10 mouse cellular contexts compared by ENCODE assay signal in genomic region chr14:23791261-23791691, GRCm38 (mm10).
DNase-seq lines count a peak whose midpoint lies in the region; ATAC-seq and TF ChIP-seq lines count a peak whose summit lies in the region.
"Had no signal": no experiment of that assay in that cellular context is flagged by ENCODE, and none has a peak within 500 bp of the region (broad histone marks: within the 10 kb centered on the region; RNA-seq: fewer than 3 reads in every experiment).

No protein-coding gene starts in this region.

- H3K27ac ChIP-seq in midbrain, embryonic 11.5 days (ENCODE audit: low read depth, low read length), result no peak overlapping the region
- no peak overlapping the region for H3K27ac ChIP-seq in midbrain, embryonic 13.5 days
- no peak overlapping the region for H3K27ac ChIP-seq in lung, embryonic 14.5 days (ENCODE audit: low read depth)
- H3K27ac ChIP-seq: neural tube, embryonic 13.5 days had no signal

- H3K4me3 ChIP-seq in midbrain, embryonic 11.5 days (ENCODE audit: low read depth, low read length), result no peak overlapping the region
- H3K4me3 ChIP-seq in midbrain, embryonic 13.5 days (replicated peaks), result no peak overlapping the region
- H3K4me3 ChIP-seq in lung, embryonic 14.5 days (ENCODE audit: low read depth, low read length), result no peak overlapping the region
- H3K4me3 ChIP-seq: erythroblast, embryonic 14.5 days; neural tube, embryonic 13.5 days had no signal

- no peaks in the 10 kb centered on the region for H3K27me3 ChIP-seq in midbrain, embryonic 11.5 days (ENCODE audit: control insufficient read depth, insufficient read depth, low read length)
- H3K27me3 ChIP-seq in midbrain, embryonic 13.5 days, result no peaks in the 10 kb centered on the region
- H3K27me3 ChIP-seq in lung, embryonic 14.5 days (ENCODE audit: insufficient read depth, low read length), result no peaks in the 10 kb centered on the region
- H3K27me3 ChIP-seq: neural tube, embryonic 13.5 days had no signal

- 54% methylated on average over 13 of the region's 13 CpGs for WGBS in midbrain, embryonic 11.5 days
- 56% methylated on average over 13 of the region's 13 CpGs for WGBS in midbrain, embryonic 13.5 days
- 50% methylated on average over 13 of the region's 13 CpGs for WGBS in lung, embryonic 14.5 days

- no peak for ATAC-seq in midbrain, embryonic 11.5 days (ENCODE audit: low FRiP score)
- ATAC-seq in midbrain, embryonic 13.5 days, result no peak
- ATAC-seq in lung, embryonic 14.5 days (ENCODE audit: insufficient read depth), result no peak
- ATAC-seq in monocyte, adult 5-6 weeks (replicated peaks; ENCODE audit: insufficient number of reproducible peaks, low FRiP score, low TSS enrichment, poor library complexity, severe bottlenecking), result no peak

- no peaks in the 10 kb centered on the region for H3K36me3 ChIP-seq in midbrain, embryonic 11.5 days (ENCODE audit: control insufficient read depth, insufficient read depth, low read length)
- no peaks in the 10 kb centered on the region for H3K36me3 ChIP-seq in midbrain, embryonic 13.5 days
- H3K36me3 ChIP-seq in lung, embryonic 14.5 days (ENCODE audit: insufficient read depth), result no peaks in the 10 kb centered on the region
- H3K36me3 ChIP-seq: neural tube, embryonic 13.5 days had no signal

- H3K4me1 ChIP-seq in midbrain, embryonic 11.5 days (ENCODE audit: control insufficient read depth, insufficient read depth, low read length), result no peaks in the 10 kb centered on the region
- 0 out of 2 replicates have a peak, but pooled peaks cover 4% of the 10 kb centered on the region for H3K4me1 ChIP-seq in midbrain, embryonic 13.5 days (replicated peaks)
- no peaks in the 10 kb centered on the region for H3K4me1 ChIP-seq in lung, embryonic 14.5 days (ENCODE audit: insufficient read depth)

- peak; percentile 85 for TF ChIP-seq CTCF in lung, embryonic 14.5 days (IDR thresholded peaks at IDR 0.05; ENCODE audit: low read depth)

- DNase-seq in midbrain, embryonic 11.5 days (ENCODE audit: low spot score, missing footprints), result peak; percentile 96
- peak; percentile 14 for DNase-seq in c-Kit-positive CD71-positive TER-119-negative erythroid progenitor cells, embryonic 14.5 days (ENCODE audit: low read depth)
- DNase-seq in frontal cortex, postnatal 10 days (ENCODE audit: low spot score in 2 of 2), result peak; percentile 57 to 70
- DNase-seq in layer of hippocampus, adult 11-12 months (ENCODE audit: low spot score), result peak; percentile 82
- DNase-seq in lung, embryonic 14.5 days, result peak; percentile 85
- DNase-seq in telencephalon, adult 2 months (ENCODE audit: low read depth, low spot score), result peak; percentile 86

- no peak overlapping the region for H3K4me2 ChIP-seq in midbrain, embryonic 11.5 days
- no peak overlapping the region for H3K4me2 ChIP-seq in midbrain, embryonic 13.5 days (replicated peaks)
- no peak overlapping the region for H3K4me2 ChIP-seq in lung, embryonic 14.5 days
- H3K4me2 ChIP-seq: neural tube, embryonic 13.5 days had no signal

- H3K9ac ChIP-seq in midbrain, embryonic 11.5 days (ENCODE audit: low read length), result no peak overlapping the region
- no peak overlapping the region for H3K9ac ChIP-seq in midbrain, embryonic 13.5 days (replicated peaks)
- H3K9ac ChIP-seq in lung, embryonic 14.5 days, result no peak overlapping the region
- H3K9ac ChIP-seq: neural tube, embryonic 13.5 days had no signal

- H3K9me3 ChIP-seq in midbrain, embryonic 11.5 days (ENCODE audit: control insufficient read depth, low read length), result no peaks in the 10 kb centered on the region
- no peaks in the 10 kb centered on the region for H3K9me3 ChIP-seq in midbrain, embryonic 13.5 days
- no peaks in the 10 kb centered on the region for H3K9me3 ChIP-seq in lung, embryonic 14.5 days (ENCODE audit: low read depth, low read length)
- H3K9me3 ChIP-seq: neural tube, embryonic 13.5 days had no signal

Comparison
In these comparisons a context has a peak if more than half of its experiments do, and no peak if none do; other contexts are left out.
1. DNase-seq: peak in every context shown above with its lines; median percentile 96 in midbrain, embryonic 11.5 days; 86 in telencephalon, adult 2 months; 85 in lung, embryonic 14.5 days; 82 in layer of hippocampus, adult 11-12 months; 64 in frontal cortex, postnatal 10 days; 14 in c-Kit-positive CD71-positive TER-119-negative erythroid progenitor cells, embryonic 14.5 days.